Mouse (Mus musculus) olfactory bulb, adult 2 months (tissue): ENCODE results near the gene Rnf220. TPM values are rescaled to one million over a fixed set of nuclear protein-coding genes. Genes with fewer than 3 reads are reported as not detected.
A peak's percentile ranks its signal among the peaks of the same experiment; 100 is the strongest.
"Not testable (repeated sequence)": the region's sequence is repeated elsewhere in the genome, so short reads cannot be mapped to it uniquely, and the experiment has no call there.

ENCODE experiments used
- H3K27ac ChIP-seq: fragments of 200-500 bp; 2 replicates; pipeline ENCODE4 v1.5.1; 2012; ENCODE audit warnings: low read depth, low read length; ENCODE audit not compliant: insufficient read depth
- H3K4me1 ChIP-seq: fragments of 200-500 bp; 2 replicates; pipeline ENCODE4 v1.6.1; 2012; ENCODE audit warnings: low read length; ENCODE audit not compliant: control insufficient read depth, insufficient read depth
- H3K4me3 ChIP-seq: fragments of 200-500 bp; 2 replicates; pipeline ENCODE4 v1.5.1; 2012; ENCODE audit warnings: mild to moderate bottlenecking, low read depth, low read length, moderate library complexity; ENCODE audit not compliant: insufficient read depth
- CTCF ChIP-seq: fragments of 200-500 bp; IDR thresholded peaks from 2 replicates; pipeline ENCODE4 v1.5.1; 2012; ENCODE audit warnings: low read depth, mild to moderate bottlenecking, low read length, moderate library complexity; ENCODE audit not compliant: insufficient read depth
- POLR2A ChIP-seq: fragments of 200-500 bp; IDR thresholded peaks from 2 replicates; pipeline ENCODE4 v1.6.1; 2012; ENCODE audit warnings: mild to moderate bottlenecking, low read depth, low read length, moderate library complexity; ENCODE audit not compliant: insufficient read depth
- WGBS: fragments of 180-500 bp; shearing (Covaris S2); methylation state at CpG from one replicate; pipeline ENCODE4 v1.1.7; 2018; 5-methylcytosine and 5-hydroxymethylcytosine counted together
- polyA plus RNA-seq: library from polyadenylated mRNA; stranded (reverse); fragments of >200 nt; gene quantifications from 2 replicates; pipeline ENCODE4 v1.2.4, GENCODE M21; 2012; ENCODE audit warnings: low replicate concordance; ENCODE audit not compliant: missing spikeins, insufficient read depth, insufficient read length

The Rnf220 gene
- polyA plus RNA-seq, 1 experiment = not detected

DNA sequence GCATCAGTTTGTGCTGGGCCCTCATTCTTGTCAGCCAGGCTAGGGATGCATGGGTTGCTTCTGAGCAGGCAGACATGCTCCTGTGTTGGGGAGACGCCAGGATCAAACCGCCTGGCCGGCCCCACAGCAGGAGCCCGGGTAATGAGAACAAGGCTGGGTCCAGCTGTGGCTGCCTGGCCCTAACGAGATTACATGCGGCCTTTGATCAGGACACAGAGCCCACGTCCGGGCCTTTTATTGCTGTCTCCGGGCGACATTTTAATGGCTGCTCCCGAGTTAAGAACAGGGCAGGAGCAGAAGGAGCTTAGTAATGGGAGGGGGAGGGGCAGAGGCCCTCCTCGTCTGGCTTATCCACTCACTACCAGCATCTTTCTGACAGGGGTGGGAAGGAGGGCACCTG, 224.4 kb downstream of the Rnf220 start:
- TF ChIP-seq POLR2A = no peak
- 36% methylated on average over 12 of the region's 12 CpGs for WGBS
- Histone ChIP-seq H3K4me1 (peaks cover 8% of the 10 kb centered on the region; the same call in 1 of the 2 replicates), H3K27ac (no peak overlapping the region), H3K4me3 (no peak overlapping the region)

DNA sequence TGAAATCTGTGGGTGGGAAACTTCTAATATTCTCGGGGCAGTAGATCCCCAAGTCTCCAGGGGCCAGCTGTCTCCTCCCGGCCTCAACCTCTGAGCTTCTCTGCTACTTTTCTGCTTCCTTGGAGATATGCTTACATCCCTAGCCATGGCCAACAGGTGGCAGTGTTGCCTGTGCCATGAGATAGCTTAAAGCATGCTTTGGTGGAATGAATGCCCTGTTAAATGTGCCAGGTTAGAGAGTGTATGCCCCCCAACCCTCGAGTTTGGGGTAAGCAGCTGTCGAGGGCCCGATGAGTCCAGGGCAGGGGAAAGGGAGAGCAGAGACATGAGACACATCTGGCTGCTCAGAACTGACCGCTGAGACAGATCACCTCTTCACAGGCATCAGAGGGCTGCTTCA, 226.6 kb downstream of the Rnf220 start:
- Histone ChIP-seq H3K4me1 (peaks cover 8% of the 10 kb centered on the region; the same call in 1 of the 2 replicates), H3K4me3 (no peak overlapping the region), H3K27ac (no peak overlapping the region)
- WGBS = 17% methylated on average over 6 of the region's 6 CpGs
- peak; percentile 29; the same call in 1 of the 2 replicates for TF ChIP-seq CTCF
- no peak for TF ChIP-seq POLR2A

DNA sequence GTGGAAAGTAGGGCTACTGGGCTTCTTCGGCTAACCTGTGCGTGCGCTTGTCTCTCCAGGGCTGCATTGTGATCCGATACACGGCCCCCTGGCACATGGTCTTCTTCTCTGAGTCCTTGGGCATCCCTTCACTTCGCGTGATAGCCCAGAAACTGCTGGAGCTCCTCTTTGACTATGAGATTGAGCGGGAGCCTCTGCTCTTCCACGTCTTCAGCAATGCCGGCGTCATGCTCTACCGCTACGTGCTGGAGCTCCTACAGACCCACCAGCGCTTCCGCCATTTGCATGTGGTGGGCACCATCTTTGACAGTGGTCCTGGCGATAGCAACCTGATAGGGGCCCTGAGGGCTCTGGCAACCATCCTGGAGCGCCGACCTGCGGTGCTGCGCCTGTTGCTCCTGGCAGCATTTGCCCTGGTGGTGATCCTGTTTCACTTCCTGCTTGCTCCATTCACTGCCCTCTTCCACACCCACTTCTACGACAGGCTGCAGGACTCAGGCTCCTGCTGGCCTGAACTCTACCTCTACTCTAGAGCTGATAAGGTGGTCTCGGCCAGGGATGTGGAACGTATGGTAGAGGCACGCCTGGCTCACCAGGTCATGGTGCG, 228.9 kb downstream of the Rnf220 start:
- TF ChIP-seq POLR2A (no peak), CTCF (no peak)
- peaks cover 6% of the 10 kb centered on the region; the same call in 1 of the 2 replicates for H3K4me1 ChIP-seq
- H3K4me3 ChIP-seq = no peak overlapping the region
- no peak overlapping the region for H3K27ac ChIP-seq
- WGBS = 94% methylated on average over 25 of the region's 25 CpGs

DNA sequence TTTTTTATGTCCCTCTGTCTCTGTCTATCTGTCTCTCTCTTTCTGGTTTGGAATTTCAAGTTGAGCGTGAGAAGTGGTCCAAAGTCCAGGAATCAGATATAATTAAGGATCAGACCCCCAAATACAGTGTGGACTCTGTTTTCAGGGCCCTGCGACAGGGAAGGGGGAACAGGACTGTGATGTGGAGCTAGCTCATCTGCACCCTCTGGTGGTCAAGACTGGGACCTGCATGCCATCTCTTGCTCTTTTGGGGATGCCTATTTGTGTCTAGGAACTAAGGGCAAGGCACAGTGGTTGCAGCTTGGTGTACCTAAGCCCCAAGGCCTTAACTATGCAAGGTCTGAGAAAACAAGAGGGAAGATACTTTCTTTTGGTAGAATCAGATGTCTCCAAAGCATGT, 229.6 kb downstream of the Rnf220 start:
- 19% methylated on average over 2 of the region's 2 CpGs for WGBS
- Histone ChIP-seq H3K4me3 (no peak overlapping the region), H3K4me1 (peaks cover under 1% of the 10 kb centered on the region; the same call in 1 of the 2 replicates), H3K27ac (no peak overlapping the region)
- TF ChIP-seq CTCF (peak; percentile 70), POLR2A (no peak)

DNA sequence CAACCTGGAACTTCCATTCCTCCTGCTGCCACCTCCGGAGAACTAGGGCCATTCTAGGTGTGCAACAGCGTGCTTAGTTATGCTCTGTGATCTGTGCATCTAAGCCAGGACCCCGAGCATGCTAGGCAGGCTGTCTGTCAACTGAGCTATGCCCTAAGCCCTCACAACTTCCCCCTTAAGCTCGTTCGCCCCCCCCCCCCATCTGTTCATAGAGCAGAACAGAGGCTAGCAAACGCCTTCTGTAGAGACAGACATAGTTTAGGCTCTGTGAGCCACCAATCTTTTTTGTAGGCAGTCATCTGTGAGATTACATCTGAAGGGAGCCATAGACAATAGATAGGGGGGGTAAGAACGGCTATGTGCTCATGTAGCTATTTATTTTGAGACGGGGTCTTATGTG, 233.9 kb downstream of the Rnf220 start:
- TF ChIP-seq POLR2A = no peak
- TF ChIP-seq CTCF = no peak
- WGBS = 69% methylated on average over 8 of the region's 8 CpGs
- H3K4me3 ChIP-seq = no peak overlapping the region

DNA sequence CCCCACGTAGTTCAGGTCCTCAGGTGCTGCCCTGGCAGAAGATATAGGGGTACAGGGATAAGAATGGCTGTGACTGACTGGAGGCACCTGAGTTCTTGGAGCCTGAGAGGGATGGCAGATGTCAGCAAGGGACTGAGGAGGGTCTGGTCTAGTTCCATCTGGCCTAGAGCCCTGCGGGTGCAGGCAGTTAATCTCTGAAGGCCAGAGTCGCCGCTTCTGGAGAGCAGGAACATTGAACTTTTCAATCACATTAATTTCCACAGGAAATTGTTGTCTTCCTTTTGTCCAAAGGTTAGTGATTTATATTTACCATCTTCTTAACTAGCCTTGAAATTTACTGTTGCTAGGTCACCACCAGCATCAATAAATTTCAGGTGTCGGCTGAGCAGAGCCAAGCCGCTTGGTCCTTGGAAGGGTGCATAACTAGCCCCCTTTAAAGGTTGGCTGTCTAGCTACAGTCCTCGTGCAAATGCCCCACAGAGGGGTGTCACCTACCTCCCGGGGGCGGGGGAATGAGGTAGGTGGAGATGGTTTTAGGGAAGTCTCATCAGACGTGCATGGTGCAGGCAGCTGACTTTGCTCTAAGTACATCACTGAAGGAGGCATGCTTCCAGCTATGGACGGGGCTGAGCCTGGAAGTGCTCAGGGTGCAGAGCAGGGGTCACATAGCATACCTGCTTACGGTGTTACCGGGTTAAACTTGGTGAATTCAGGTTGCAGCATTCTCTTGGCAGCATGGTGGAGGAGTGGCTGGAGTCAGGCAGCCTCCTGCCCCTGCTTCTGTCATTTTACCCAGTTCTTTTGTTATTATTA, 234.5 kb downstream of the Rnf220 start:
- WGBS = 83% methylated on average over 13 of the region's 13 CpGs
- TF ChIP-seq CTCF = no peak
- no peak for TF ChIP-seq POLR2A
- no peak overlapping the region for H3K27ac ChIP-seq
- H3K4me3 ChIP-seq = no peak overlapping the region
- no peaks in the 10 kb centered on the region; the same call in 1 of the 2 replicates for H3K4me1 ChIP-seq

More for the DNA sequence above, 233.9 kb downstream of the Rnf220 start:
- no peaks in the 10 kb centered on the region; the same call in 1 of the 2 replicates for H3K4me1 ChIP-seq
- no peak overlapping the region for H3K27ac ChIP-seq

DNA sequence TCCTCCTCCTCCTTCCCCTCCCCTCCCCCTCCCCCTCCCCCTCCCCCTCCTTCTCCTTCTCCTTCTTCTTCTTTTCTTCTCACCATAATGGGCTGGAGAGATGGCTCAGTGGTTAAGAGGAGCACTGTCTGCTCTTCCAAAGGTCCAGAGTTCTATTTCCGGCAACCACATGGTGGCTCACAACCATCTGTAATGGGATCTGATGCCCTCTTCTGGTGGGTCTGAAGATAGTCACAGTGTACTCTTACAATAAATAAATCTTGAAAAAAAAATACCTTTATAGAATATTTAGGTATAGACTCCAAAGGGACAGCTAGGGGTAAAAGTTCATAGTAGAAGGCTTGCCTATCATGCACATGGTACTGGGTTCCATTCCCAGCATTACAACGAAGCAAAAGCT, 235.6 kb downstream of the Rnf220 start:
- TF ChIP-seq CTCF (no peak), POLR2A (no peak)
- 88% methylated on average over 2 of the region's 2 CpGs for WGBS
- Histone ChIP-seq H3K4me3 (no peak overlapping the region), H3K27ac (no peak overlapping the region), H3K4me1 (no peaks in the 10 kb centered on the region; the same call in 1 of the 2 replicates)

DNA sequence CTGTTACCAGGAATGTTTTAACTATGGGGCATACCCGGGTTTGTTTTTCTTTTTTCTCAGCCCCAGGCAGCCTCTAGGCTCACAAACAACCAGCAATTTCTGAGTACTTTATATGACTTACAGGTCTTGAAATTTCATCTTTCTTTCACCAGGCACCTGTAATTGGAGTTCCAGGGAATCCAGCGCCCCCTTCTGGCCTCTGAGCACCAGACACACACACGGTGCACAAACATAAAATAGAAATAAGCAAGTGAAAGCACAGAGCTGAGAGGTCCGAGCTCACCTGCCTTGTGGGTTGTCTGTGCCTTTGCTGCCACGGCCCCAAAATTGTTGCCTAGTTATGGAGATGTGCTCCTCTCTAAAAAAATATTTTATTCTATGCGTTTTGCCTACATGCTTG, 236.9 kb downstream of the Rnf220 start:
- WGBS = 78% methylated on average over 6 of the region's 6 CpGs
- not testable (repeated sequence) for H3K4me3 ChIP-seq, H3K27ac ChIP-seq, H3K4me1 ChIP-seq

DNA sequence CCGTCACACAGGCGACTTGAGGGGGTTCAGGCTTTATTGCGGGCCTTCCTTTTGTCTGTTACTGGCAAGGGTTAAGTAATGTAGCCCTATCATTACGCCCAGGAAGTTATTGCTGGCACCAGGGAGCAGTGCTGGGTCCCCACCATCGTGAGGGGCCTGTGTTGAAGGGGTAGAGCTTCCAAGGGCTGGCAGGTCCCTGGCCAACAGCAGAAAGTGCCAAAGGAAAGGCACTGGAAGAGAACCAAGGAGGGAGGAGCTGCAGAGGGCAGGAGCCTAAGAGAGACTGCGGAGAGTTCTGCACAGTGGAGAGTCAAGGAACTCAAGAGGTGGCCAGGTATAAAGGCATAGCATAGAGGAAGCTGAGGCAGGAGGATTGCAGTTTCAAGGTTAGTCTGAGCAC, 242.2 kb downstream of the Rnf220 start:
- no peak overlapping the region for H3K4me3 ChIP-seq
- H3K27ac ChIP-seq = no peak overlapping the region
- WGBS = 56% methylated on average over 6 of the region's 6 CpGs
- peaks cover 9% of the 10 kb centered on the region for H3K4me1 ChIP-seq
- no peak for TF ChIP-seq POLR2A
- no peak for TF ChIP-seq CTCF
